Mouse (Mus musculus) adrenal gland, adult 18-20 months (tissue): ENCODE measurements around the gene Creb3l2. TPM values are rescaled to one million over a fixed set of nuclear protein-coding genes. Genes with fewer than 3 reads are reported as not detected.
A peak's percentile ranks its signal among the peaks of the same experiment; 100 is the strongest.

ENCODE experiments used
- DNase-seq, 2 experiments: peaks; one replicate each; pipeline ENCODE4 v3.0.0; 2021 to 2022; ENCODE audit warnings: low spot score in 2 of 2
- total RNA-seq, 2 experiments: library from RNA; stranded (reverse); gene quantifications; 1 replicate in 1 of 2; 2 replicates in 1 of 2; pipeline ENCODE4 v1.2.3; 2021

Gene Creb3l2
- total RNA-seq, 2 experiments from 2014 or later = 60.1 to 71.2 TPM

GRCm38 (mm10) chr6:37414576-37414975, 27.4 kb downstream of the Creb3l2 start:
- no peak for DNase-seq

GRCm38 (mm10) chr6:37411696-37412095, 30.2 kb downstream of the Creb3l2 start:
- no peak for DNase-seq

- DNase-seq = no peak
Measured at GRCm38 (mm10) chr6:37409829-37410228, 32.1 kb downstream of the Creb3l2 start.

GRCm38 (mm10) chr6:37407876-37408275, 34.1 kb downstream of the Creb3l2 start:
- DNase-seq = no peak

GRCm38 (mm10) chr6:37406903-37407302, 35.0 kb downstream of the Creb3l2 start:
- DNase-seq = no peak

GRCm38 (mm10) chr6:37406018-37406417, 35.9 kb downstream of the Creb3l2 start:
- DNase-seq = no peak

- no peak for DNase-seq
Measured at GRCm38 (mm10) chr6:37404325-37404724, 37.6 kb downstream of the Creb3l2 start.

- DNase-seq = no peak
Measured at GRCm38 (mm10) chr6:37401928-37402327, 40.0 kb downstream of the Creb3l2 start.

GRCm38 (mm10) chr6:37400866-37401525, 41.0 kb downstream of the Creb3l2 start:
- DNase-seq = no peak

GRCm38 (mm10) chr6:37400167-37400566, 41.8 kb downstream of the Creb3l2 start:
- no peak for DNase-seq

- DNase-seq = peak in 1 of 2 experiments; percentile 31
Measured at GRCm38 (mm10) chr6:37398943-37399342, 43.0 kb downstream of the Creb3l2 start.

GRCm38 (mm10) chr6:37397973-37398372, 44.0 kb downstream of the Creb3l2 start:
- no peak for DNase-seq

GRCm38 (mm10) chr6:37397254-37397653, 44.7 kb downstream of the Creb3l2 start:
- DNase-seq = no peak

- DNase-seq = no peak
Measured at GRCm38 (mm10) chr6:37396127-37396526, 45.8 kb downstream of the Creb3l2 start.

GRCm38 (mm10) chr6:37393263-37393662, 48.7 kb downstream of the Creb3l2 start:
- DNase-seq = no peak

GRCm38 (mm10) chr6:37392262-37392661, 49.7 kb downstream of the Creb3l2 start:
- no peak for DNase-seq

- DNase-seq = no peak
Measured at GRCm38 (mm10) chr6:37391313-37391712, 50.6 kb downstream of the Creb3l2 start.

GRCm38 (mm10) chr6:37388960-37389359, 53.0 kb downstream of the Creb3l2 start:
- no peak for DNase-seq

GRCm38 (mm10) chr6:37388501-37388900, 53.4 kb downstream of the Creb3l2 start:
- no peak for DNase-seq

GRCm38 (mm10) chr6:37387281-37387680, 54.7 kb downstream of the Creb3l2 start:
- no peak for DNase-seq

- no peak for DNase-seq
Measured at GRCm38 (mm10) chr6:37385602-37386285, 56.2 kb downstream of the Creb3l2 start.

GRCm38 (mm10) chr6:37382761-37383160, 59.2 kb downstream of the Creb3l2 start:
- no peak for DNase-seq
